Mouse (Mus musculus) gastrocnemius, adult 2 months (tissue): ENCODE data around the gene Pitpna. TPM values are rescaled to one million over a fixed set of nuclear protein-coding genes. Genes with fewer than 3 reads are reported as not detected.

Experiments used
- DNase-seq: peaks from one replicate; pipeline ENCODE4 v3.0.0; 2022
- H3K27ac ChIP-seq: fragments of 200-600 bp; 2 replicates; pipeline ENCODE4 v1.8.1; 2022; ENCODE audit warnings: mild to moderate bottlenecking
- H3K4me3 ChIP-seq: fragments of 200-600 bp; 2 replicates; pipeline ENCODE4 v1.8.1; 2022; ENCODE audit warnings: mild to moderate bottlenecking, moderate library complexity
- CTCF ChIP-seq: fragments of 200-600 bp; IDR thresholded peaks from 2 replicates; pipeline ENCODE4 v1.8.1; 2022; ENCODE audit warnings: antibody characterized with exemption, mild to moderate bottlenecking, moderate library complexity
- intact Hi-C: fragments of 180-260 bp; cut with DNase I; formaldehyde crosslinking; loops from one replicate; pipeline ENCODE4 v1.15.1; 2025
- total RNA-seq, 2 experiments: library from RNA; stranded (reverse); gene quantifications; 2 replicates each; pipeline ENCODE4 v1.2.3; 2021

Gene Pitpna
- total RNA-seq, 2 experiments from 2014 or later: 151 to 206 TPM

DNA sequence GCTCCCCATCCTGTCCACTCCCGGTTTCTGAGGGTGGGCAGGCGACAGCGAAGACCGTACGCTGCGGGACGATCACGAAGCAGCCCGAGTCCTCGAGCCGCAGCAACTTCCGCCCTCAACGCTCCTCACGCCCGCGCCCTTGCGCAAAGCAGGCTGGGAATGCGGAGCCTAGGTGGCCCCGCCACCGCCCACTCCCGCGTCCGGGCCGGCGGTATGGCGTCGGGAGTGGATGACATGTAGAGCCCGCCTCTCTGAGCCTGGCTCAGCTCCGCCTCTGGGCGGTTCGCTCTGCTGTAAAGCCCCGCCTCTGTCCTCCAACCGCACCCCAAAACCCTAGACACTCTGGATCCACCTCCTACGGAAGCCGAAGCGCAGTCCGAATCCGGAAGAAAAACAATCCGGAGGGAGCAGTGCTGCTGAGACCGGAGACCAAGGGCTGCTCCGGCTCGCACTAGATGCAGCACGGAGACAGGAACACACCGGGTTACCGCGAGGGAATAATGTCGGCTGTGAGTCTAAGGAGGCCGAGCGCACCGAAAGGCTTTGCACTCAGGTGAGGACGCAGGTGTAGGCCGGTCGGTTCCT, 42.8 kb downstream of the Pitpna start, which contains the start of gene Inpp5k:
Gene Inpp5k, plus strand, starts transcription at position 344 of the 585 bp plus-strand sequence.
- peak; percentile 97 for DNase-seq
- TF ChIP-seq CTCF: no peak
- peak within 1 kb of the TSS; percentile 85 for H3K27ac ChIP-seq
- intact Hi-C loops: loop anchor here (1.0 to 5.0 kb wide), 2 partner anchors 49 to 122 kb away; partner anchors contain the start of gene Crk
- H3K4me3 ChIP-seq: peak within 1 kb of the TSS; percentile 83

DNA sequence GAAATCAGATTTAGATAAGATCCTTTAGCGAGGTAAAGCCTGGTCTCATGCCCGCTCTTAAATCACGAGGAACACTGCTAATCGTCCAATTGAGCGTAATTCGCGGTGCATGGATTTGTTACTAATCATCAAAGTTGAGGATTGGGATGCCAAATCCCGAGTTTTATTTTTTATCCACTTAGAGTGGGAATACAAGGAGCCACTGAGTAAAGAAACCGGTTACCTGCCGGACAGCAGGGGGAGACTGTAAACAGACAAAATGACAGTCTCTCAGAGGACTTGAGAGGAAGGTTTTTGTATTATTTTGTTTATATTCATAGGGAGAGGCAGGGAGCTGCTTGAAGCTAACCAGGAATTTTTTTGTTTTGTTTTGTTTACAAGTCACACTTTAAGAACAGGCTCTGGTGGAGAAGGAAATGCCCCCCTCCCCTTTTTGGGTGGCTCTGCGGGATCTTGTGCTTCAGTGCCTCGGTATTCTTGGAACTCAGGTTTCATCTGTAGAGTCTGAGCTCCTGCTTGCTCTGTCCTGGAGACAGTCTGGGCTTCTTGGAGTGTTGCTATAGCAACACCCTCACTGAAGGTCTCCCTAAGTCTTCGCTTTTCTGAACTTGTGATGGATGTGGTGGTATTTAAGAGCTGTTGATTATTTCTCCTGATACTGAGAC, 43.8 kb downstream of the Pitpna start:
- peak; percentile 69 for TF ChIP-seq CTCF
- intact Hi-C loops: loop anchor here (1.0 to 5.0 kb wide), 2 partner anchors 48 to 121 kb away; partner anchors contain the start of gene Crk
- DNase-seq: no peak
- H3K27ac ChIP-seq: peak overlapping the region; percentile 85
- peak overlapping the region; percentile 83 for H3K4me3 ChIP-seq

GRCm38 (mm10) chr11:75632921-75633320, 45.0 kb downstream of the Pitpna start:
- H3K4me3 ChIP-seq: no peak overlapping the region; the same call in 1 of the 2 replicates
- no peak for DNase-seq
- TF ChIP-seq CTCF: no peak
- intact Hi-C loops: loop anchor here (5.0 kb wide), 1 partner anchor 119 kb away; no protein-coding TSS in a partner anchor
- H3K27ac ChIP-seq: peak overlapping the region; percentile 85; the same call in 1 of the 2 replicates

GRCm38 (mm10) chr11:75634801-75635200, 46.9 kb downstream of the Pitpna start:
- Histone ChIP-seq H3K27ac (peak overlapping the region; percentile 77), H3K4me3 (peak overlapping the region; percentile 46)
- DNase-seq: no peak
- intact Hi-C loops: loop anchor here (2.0 to 5.0 kb wide), 2 partner anchors 14 to 118 kb away; no protein-coding TSS in a partner anchor
- no peak for TF ChIP-seq CTCF

DNA sequence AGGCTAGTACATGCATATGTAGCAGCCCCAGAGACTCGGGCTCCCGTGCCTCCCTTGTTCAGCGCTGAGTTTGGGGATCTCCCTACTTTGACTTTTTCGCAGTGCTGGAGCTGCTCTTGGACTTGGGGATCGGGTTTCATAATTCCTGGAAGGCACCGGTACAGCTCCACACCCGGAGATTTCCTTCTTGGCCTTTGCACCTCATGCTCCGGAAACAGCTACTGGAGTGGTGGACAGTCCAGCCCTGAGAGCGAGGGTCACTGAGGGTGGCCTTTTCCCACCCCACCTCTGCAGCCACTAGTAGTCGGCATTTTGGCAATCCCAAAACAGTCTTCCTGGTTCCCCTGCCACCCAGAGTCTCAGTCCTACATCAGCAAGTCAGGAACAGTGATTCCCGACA, 47.4 kb downstream of the Pitpna start:
- DNase-seq: peak; percentile 59
- Histone ChIP-seq H3K4me3 (peak overlapping the region; percentile 46), H3K27ac (peak overlapping the region; percentile 77)
- intact Hi-C loops: loop anchor here (2.0 kb wide), 1 partner anchor 13 kb away; no protein-coding TSS in a partner anchor
- no peak for TF ChIP-seq CTCF

DNA sequence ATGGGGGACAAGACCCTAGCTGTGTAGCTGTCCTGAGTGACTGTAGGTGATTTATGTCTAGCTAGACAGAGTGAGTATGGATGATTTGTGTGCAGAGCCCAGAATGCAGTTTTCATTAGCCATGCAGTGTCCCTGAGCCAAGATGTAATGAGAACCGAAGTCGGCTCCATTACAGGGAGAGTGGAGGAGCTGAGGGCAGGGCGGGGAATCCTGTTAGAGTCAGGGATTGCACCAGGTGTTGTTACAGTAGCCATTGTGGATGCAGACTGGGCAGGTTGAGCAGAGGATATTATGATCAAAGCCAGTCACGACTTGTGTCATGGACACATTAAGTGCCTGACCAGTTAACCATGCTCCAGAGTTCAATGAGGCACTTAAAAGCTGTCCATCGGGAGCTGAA, 55.4 kb downstream of the Pitpna start:
- H3K4me3 ChIP-seq: no peak overlapping the region
- TF ChIP-seq CTCF: no peak
- 0 out of 2 replicates have a peak overlapping the region, but pooled peaks have one; percentile 21 for H3K27ac ChIP-seq
- DNase-seq: peak; percentile 61
- intact Hi-C loops: no loop called here

GRCm38 (mm10) chr11:75644684-75645083, 56.8 kb downstream of the Pitpna start:
- H3K4me3 ChIP-seq: no peak overlapping the region
- TF ChIP-seq CTCF: no peak
- intact Hi-C loops: no loop called here
- DNase-seq: no peak
- H3K27ac ChIP-seq: no peak overlapping the region

GRCm38 (mm10) chr11:75647681-75648211, 59.8 kb downstream of the Pitpna start:
- intact Hi-C loops: loop anchor here (2.0 kb wide), 1 partner anchor 13 kb away; no protein-coding TSS in a partner anchor
- peak overlapping the region; percentile 98 for H3K27ac ChIP-seq
- DNase-seq: peak; percentile 87
- TF ChIP-seq CTCF: no peak
- 0 out of 2 replicates have a peak overlapping the region, but pooled peaks have one; percentile 1 for H3K4me3 ChIP-seq

DNA sequence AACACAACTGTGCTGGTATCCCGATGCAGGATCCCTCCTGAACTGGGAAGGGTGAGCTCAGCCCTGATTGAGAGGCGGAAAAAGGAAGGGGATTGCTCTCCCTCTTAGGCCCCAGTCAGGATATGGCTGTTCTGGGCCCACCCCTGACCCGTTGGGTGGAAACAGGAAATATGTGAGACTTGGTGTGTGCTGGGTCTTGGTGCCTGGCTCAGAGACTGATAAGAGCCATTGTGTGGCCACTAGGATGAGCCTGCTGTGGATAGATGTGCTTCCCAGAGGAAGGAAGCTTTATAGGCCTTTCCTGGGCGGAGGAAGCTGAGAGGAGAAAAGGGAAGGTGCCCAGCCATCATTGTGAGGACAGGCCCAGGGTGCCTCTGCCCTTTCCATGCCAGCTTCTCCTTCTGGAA, 61.3 kb downstream of the Pitpna start:
- H3K27ac ChIP-seq: peak overlapping the region; percentile 98
- no peak for DNase-seq
- no peak for TF ChIP-seq CTCF
- H3K4me3 ChIP-seq: no peak overlapping the region
- intact Hi-C loops: loop anchor here (2.0 kb wide), 1 partner anchor 14 kb away; no protein-coding TSS in a partner anchor

- peak; percentile 85 for DNase-seq
- H3K4me3 ChIP-seq: peak within 1 kb of the TSS; percentile 94
- TF ChIP-seq CTCF: no peak
- intact Hi-C loops: no loop called here
- H3K27ac ChIP-seq: peak within 1 kb of the TSS; percentile 98
Observed at GRCm38 (mm10) chr11:75650311-75650710, 62.4 kb downstream of the Pitpna start, which contains the start of gene Myo1c. TSS of gene Myo1c (plus strand) at chr11:75650504.

DNA sequence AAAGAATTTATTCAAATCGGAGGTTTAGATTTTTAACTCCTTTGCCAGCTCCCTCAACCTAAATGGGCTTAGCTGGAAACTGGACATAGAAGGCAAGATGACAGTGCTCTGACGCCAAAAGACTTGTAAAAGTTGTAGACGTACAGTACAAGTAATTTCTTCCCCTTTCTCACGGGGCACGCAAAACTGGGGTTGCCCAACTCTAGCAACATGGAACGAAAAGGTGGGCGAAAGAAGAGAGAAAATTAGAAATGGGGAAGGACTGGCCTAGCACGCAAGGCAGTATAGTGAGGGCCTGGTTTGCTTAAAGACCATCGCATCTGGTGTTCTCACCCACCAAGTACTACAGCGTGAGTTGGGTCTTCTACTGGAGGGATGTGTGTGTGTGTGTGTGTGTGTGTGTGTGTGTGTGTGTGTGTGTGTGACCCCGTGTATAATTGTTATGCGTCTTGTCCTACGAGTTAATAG, 63.1 kb downstream of the Pitpna start:
- DNase-seq: no peak
- intact Hi-C loops: no loop called here
- Histone ChIP-seq H3K27ac (peak overlapping the region; percentile 98), H3K4me3 (peak overlapping the region; percentile 94)
- TF ChIP-seq CTCF: no peak

- DNase-seq: peak; percentile 92
- Histone ChIP-seq H3K4me3 (peak overlapping the region; percentile 94), H3K27ac (peak overlapping the region; percentile 98)
- intact Hi-C loops: no loop called here
- TF ChIP-seq CTCF: peak; percentile 12; the same call in 1 of the 2 replicates
Observed at GRCm38 (mm10) chr11:75651426-75652221, 63.7 kb downstream of the Pitpna start.
